Mouse (Mus musculus): ENCODE measurements around the gene Slc22a23.

Slc22a23 gene

DNA sequence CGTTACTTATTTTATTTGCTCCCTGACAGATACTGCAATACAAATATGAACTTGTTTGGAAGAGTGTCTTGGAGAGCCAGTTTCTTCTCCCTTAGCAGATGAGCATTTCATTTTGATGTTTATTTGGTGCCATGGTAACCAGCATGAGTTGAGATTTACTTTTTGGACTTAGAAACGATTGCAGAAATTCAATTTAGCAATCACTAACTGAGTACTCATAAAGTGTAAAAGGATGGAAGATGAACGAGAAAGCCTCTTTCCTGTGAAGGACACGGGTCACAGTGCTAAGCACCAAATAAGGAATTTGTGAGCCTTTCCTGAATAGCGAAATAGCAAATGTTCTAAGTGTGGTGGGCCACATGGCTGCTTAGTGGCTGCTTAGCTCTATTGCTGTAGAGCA, 79.4 kb downstream of the Slc22a23 start:
- DNase-seq: no peak

DNA sequence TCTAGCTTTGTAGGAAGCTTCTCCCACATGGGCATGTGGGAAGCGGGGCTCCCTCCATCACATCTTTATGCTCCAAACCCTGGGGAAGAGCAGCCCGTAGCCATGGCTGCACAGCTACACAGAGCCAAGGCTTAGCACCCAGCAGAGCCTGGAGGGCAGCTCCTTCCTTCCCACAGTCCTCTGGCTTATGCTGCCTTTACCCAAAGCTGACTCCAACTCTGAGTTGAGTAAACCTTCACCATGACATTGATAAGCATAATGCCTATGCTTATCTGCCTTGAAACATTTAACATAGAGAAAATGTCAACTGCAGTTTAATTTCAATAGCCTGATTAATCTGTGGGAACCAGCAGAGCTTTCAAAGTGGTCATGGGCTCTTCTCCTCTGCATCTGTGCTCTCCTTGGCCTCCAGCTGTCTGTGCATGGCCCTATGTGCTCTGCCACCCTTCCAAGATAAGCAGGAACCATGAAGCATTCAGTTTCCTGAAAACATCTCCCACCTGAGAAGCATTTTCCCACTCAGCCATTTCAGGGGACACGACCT, 79.9 kb downstream of the Slc22a23 start:
- no peak for DNase-seq

DNA sequence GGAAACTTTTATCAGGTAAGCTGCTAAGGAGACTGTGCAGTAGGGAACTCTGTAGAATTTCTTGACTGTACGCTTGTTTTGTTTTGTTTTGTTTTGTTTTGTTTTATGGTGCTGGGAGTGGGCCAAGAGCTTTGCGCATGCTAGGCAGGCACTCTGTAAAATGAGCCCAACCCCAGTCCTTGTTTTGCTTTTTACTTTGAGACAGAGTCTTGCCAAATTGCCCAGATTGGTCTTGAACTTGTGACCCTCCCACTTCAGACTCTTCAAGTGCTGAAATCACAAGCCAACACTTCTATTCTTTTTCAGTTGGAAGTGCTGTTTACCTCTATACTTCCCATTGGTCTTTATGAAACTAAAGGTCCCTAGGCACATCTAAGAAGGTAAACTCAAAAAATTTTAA, 80.5 kb downstream of the Slc22a23 start:
- DNase-seq: no peak

DNA sequence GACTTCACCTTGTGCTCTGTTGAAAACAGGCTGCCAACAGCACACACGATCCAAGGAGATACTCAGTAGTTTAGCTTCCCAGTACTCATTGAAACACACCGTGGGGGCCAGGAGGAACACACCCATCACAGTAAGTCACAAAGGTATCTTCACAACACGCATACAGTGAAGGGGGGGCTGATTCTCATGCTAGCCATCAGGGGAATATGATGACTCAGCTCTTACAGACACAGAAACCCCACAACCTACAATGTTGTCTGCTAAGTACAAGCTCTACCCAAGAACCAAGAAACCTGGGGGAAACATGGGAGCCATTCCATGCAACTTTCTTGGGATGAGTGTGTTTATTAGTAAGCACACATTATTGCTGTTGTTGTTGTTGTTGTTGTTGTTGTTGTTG, 86.2 kb downstream of the Slc22a23 start:
- no peak for DNase-seq

DNA sequence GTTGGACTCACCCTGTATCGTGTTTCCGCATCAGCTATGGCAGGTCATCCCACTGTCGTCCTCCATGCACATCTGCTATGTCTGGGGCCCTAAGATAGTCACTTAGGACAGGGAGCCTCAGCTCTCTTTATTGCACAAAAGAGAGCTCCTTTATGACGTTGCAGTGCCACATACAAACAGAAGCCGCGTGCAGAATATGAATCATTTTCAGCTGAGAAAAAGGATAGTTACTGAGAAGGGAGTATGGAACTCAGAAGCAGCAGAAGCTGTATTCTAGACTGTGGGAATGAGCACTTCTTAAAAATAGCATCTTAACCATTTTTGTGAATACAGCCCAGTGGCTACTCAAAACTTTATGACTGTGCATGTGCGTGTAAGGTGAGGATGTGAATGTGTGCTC, 87.8 kb downstream of the Slc22a23 start:
- DNase-seq: no peak

DNA sequence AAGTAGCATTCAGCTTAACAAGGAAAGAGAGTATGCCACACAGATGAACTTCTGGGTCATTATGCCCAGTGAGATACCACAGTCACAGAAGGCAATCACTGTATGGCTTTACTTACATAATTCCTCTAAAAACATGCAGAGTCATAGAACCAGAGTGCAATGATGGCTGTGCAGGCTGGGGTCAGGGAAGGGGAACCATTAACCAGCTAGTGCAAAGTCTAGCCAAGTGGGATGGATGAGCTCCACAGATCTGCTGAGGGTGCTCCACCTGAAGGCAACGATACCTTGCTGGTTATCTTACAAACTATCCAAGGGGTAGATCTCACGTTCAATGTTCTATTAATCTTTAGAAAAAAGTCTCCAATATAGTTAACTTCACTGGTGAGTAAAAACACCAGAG, 88.3 kb downstream of the Slc22a23 start:
- no peak for DNase-seq

DNA sequence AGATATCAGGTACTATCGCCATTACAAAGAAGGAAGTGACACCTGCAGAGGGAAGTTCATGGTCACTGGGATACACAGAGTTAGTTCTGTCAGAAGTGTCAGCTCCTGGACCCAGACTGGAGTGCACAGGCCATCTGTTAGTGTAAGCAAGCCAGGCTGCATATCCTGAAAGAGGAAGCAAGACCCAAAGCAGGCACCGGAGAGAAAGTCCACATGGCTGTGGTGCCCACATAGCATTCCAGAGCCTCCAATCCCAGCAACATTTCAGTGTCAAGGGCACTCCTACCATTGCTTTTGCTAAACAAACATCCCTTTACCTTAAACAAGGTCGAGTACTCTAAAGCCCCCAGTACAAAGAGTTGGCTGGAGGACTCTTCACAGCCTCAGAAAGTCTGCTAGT, 89.7 kb downstream of the Slc22a23 start:
- DNase-seq: no peak

DNA sequence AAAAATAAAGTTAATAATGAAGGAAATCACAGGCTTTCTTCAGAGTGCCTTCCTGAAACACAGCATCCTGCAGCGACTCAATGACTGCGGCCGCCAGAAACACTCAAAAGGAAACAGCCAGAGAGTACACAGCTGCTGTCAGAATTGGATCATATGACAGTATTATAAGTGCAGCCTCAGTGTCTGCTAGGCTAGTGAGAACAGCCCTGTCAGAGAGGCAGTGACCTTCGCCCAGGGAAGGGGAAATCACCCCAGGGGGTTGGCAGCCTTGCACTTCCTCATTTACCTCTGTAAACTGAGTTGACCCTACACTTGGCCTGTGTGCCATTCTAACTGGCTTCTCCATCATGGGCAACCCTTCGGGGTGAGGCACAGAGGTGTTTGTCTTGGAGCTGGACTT, 90.3 kb downstream of the Slc22a23 start:
- no peak for DNase-seq

DNA sequence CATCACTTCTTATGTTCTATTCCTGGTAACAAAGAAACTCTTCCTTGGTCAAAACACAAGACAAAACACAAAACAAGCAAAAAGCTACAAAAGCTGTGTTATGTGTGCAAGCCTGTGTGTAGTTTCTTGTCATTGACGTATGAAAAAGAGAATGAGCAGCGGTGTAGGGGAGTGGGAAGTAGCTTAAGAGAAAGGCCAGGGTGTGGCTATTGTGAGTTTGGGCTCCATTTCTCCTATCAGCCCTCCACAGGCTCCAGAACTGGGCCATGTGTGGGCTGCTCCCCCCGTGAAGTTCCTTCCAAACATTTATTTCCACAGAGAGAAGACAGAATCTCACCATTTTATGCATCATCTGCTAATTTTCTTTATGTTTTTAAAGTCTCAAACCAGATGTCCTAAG, 91.2 kb downstream of the Slc22a23 start:
- DNase-seq: no peak

DNA sequence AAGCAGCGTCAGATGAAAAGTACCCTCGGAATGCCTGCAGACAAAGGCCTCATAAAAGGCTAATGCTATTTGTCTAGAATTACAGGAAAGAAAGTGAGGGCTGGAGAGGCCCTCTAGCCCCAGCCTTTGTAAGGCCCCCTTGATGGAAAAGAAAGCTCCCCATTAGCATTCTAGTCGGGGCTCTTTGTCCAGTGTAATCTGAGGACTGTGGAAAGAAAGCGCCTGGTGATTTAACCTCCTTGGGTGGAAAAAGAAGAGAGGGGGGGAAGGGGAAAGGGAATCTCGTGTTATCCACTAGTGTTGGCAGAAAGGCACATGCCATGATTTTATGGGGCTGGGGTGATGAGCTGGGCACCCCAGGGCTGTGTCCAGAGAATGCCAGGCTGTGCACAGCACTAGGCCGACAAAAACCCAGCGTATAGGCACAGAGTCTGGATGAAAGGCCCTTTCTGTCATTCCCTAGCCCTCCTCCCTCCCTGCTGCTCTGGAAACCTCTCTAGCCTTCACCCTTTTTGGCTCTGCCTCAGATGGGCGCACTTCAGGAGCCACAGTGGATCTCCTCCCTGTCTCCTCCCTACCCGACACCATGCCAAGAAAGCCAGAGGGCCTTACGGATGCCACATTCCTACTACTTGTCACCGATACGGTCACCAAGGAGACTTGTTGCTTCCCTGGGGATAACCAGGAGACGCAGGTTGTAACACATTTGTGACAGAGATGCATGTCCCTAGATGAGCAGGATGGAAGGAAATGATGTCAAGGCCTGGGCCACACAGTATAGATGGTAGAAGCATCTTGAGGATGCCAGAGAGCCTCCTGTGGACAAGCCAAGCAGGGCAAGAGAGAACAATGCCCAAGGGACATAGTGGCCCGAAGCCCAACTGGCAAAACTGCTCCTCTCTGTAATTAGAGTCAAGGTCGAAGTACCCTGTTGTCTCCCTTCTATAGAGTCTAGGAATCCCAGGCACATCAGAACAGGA, 95.8 kb downstream of the Slc22a23 start:
- peak; percentile 13 for DNase-seq

DNA sequence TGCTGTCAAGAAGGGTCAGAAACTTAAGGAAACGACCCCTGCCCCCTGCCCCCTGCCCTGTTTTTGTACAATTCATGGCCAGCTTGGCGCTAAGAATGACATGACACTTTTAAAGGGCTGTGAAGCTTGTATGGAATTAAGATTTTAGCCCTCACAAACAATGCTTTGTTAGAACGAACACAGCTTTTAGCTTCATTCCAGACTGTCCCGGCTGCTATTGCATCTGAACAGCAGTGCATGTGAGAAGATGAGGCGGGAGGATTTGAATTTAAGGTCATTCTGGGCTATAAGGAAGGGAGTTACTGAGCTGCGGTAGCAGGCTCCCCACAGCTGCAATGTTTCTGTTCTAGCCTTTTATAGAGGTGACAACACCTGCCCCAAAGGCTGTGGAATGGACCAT, 96.9 kb downstream of the Slc22a23 start:
- DNase-seq: no peak

DNA sequence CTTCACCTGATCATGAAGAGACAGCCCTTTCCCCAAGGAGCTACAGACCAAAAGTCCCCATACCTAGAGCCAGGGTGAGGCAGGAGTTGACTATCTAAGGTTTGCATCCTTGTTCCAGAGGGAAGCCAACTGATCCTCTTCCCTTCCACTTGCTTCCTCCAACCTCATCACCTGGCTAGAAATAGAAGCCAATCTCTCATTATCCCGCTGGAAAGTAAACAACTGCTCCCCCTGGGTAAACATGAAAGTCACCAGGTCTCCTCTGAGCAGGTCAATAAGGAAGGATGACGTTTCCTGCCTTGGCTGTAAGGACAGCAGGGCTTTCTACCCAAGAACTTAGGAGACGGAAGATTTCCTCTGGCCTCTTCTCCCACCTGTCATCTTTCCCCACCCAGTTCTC, 98.2 kb downstream of the Slc22a23 start:
- no peak for DNase-seq

DNA sequence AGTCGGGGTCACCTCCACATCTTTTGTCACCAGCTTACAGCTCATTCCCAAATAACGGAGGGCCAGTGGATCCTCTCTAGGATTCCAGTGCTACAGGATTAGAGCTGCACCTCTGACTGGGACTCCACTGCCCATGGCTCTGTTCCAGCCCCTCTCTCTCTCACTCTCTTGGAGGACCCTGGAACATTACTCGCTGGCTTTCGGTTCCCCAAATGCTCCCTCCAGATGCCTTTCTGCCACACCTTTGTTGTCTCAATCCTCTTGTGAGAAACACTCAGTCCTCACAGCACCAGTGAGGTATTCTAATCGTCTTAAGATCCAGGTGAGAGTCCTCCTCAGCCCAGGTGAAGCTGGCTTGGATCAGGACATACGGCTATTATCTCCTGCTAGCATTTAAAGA, 99.8 kb downstream of the Slc22a23 start:
- no peak for DNase-seq

DNA sequence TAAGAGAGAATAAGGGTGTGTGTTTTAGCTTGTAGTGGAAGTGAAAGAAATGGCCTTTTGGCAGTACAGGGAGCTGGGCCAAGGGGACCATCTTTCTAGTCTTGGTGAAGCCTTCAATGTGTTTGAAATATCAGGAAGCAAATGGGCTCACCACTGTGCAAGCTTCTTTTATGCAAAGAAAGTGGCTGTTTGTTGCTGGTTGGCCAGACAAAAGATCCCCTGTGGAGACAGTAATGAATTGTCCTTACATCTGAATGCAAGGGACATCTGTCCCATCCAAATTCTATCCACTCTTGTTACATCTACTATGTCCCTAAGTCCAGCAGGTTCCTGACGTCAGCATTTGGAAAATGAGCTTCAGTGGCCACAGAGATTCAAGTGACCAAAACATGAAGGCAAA, 100.8 kb downstream of the Slc22a23 start:
- no peak for DNase-seq

DNA sequence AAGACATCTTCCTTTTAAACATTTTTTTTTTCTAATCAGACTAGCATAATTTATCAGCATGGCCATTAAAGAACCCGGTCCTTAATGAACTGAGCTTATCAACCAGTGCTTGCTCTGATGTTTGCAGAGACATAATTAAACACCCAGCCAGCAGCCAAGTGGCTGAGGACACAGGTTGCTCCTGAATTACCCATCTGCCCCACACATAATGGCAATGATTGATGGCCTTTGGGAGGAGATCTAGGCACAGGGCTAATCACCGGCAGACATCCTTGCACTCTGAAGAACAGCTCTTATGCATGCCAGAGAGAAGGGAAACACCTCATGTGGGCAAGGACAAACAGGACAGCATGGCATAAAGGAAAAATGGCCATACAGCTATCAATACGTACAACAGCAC, 102.8 kb downstream of the Slc22a23 start:
- DNase-seq: no peak

DNA sequence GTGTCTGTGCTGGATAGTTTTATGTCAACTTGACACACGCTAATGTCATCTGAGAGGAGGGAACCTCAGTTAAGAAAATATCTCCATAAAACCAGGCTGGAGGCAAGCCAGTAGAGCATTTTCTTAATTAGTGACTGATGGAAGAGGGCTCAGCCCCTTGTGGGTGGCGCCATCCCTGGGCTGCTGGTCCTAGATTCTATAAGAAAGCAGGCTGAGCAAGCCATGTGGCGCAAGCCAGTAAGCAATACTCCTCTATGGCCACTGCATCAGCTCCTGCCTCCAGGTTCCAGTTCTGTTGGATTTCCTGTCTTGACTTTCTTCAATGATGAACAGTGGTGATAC, 104.9 kb downstream of the Slc22a23 start:
- no peak for DNase-seq

DNA sequence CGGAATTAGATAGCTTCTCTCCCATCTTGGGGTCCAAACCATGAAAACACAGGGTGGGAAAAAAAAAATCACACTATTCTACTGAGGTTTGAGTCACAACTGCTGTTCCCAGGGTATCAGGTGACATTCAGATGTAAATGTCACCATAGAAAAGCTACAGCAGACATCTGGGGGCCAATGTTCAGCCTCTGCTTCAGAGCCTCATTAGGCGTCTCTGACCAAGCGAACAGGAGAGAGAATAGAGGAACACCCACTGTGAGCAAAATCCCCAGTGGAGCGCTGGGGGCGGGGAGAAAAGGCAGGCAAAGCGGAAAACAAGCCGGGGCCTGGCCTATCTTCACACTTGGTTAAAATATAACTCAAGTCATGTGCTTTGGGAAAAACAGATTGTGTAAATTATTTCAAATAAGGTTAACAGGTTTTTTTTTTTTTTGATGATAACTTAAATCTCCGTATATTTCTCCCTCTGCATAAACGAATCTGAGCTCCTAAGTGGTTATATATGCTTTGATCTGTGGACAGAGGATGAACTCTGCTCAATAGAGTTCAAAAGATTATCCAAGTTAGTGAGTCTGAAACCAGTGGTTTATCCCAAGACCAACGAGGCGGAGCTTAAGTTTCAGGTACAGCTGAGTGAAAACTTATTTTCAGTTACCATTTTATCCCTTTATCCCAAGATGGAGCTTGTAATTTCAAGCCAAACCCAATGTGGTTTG, 105.5 kb downstream of the Slc22a23 start:
- DNase-seq: no peak

DNA sequence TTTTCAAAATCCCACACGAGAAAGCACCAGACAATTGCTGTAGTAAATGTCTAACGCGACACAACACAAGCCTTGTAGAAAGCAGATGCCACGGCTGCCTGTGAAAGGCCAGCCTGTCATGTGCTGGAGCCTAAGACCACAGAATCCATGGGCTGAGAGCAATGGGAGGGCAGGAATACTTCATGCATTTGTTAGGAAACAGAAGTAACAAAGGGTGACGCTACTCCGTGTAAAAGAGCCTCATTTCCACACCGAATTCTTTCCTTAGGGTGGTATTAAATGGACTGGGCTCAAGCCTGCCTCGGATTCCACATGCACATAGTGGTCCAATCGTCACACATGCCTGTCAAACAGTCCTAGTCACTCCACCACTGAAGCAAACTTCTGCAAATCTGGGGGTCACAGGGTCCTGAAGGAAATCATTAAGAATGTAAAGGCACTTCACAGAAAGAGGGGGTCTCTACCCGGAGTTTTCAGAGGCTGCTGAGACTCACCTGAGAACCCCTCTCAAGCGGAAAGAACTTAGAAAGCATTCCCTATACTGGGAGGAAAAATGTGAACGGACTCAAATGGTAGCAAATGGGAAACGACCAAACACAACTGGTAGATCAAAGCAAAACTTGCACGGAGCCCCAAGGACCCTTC, 106.2 kb downstream of the Slc22a23 start:
- no peak for DNase-seq

DNA sequence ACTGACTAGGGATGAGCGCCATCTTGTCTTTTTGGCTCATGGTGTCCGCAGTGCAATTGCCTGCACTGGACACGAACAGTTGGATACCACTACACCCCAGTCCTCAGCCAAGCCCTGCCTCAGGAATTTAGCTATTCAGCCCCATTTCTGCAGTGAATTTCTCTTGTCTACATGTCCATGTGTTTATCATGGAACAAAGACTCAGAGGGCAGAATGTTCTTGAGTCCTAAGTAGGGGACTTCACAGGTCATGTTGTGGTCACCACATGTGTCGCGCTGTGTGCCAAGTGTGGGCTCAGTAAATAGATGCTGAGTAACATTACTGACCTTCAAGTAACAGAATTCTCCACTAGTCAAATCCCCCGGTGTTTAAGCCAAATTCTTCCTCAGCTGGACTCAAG, 109.9 kb downstream of the Slc22a23 start:
- DNase-seq: no peak

DNA sequence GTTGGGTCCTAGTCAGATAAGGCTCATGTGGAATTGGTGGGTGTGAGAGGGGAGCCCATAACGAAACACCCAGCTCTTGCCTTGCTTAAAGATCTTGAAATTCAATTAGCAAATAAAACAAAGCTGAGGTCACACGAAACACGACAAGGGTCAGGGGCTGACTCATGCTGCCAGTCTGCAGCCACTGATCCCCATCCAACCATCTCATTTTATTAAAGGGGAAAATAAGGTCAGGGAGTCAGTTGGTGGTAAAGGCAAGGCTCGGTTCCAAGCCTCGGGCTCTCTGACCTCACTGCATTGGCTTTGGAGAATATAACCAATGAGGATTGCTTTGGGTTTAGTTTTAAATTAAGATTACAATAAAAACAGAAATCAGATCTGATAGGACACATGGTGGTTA, 110.5 kb downstream of the Slc22a23 start:
- DNase-seq: no peak

DNA sequence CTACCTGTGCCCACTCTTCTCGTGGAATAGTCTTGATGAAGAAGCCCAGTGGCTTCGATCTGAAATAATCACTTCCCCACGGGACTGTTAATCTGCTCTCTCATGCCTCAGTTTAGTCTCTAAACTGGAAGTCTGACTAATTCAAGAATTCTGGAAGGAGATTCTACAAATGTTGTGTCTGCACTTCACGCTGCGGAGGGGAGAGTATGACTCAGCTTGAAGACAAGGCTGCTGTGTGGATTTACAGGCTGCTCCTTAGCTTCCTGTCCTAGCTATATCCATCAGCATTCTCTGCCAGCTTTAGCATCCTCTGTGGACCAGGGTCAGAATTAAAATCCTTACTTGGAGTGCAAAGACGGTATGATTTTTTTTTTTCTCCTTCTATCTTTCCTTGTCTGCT, 112.0 kb downstream of the Slc22a23 start:
- no peak for DNase-seq

DNA sequence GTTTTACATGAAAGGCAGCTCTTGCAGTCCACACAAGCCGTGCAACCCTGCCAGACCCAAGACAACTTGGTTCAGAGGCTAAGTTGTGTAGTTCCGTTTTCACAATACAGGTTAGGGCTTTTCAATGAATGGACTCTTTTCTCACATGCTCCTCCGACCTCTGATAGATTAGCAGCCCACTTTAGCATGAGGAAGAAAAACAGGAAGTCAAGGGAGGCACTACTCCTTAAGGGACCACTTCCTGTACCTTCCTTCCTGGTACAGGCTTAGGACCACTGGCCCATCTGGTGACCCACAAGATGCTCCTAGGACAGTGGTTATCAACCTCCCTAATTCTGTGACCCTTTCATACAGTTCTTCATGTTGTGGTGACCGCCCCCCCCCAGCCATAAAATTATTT, 116.1 kb downstream of the Slc22a23 start:
- DNase-seq: no peak
